Mouse (Mus musculus): ENCODE results near the gene Hist1h2af. TPM values are rescaled to one million over a fixed set of nuclear protein-coding genes. Genes with fewer than 3 reads are reported as not detected.
"Not testable (repeated sequence)": the region's sequence is repeated elsewhere in the genome, so short reads cannot be mapped to it uniquely, and the experiment has no call there.

Gene Hist1h2af
- polyA plus RNA-seq, 1 experiment from 2014 or later = 9.2 TPM

DNA sequence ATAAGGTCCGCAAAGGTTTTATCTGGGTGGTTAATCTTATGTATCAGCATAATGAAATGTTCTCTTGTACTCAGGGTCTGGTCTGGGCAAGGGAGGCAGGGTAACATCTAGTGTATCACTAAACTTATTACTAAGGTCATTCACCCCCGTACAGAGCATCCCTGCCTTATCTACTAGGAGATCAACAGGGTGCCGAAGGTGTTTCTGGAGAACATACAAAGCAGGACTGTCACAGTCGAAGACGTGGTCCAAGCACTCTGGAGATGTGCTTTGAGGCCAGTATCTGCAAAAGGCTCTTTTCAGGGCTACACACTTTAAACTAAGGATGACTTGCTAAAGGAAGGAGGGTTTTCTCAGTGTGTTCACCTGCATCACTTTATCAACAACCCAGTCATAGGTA, 13.0 kb downstream of the Hist1h2af start:
- no peak for ATAC-seq (replicated peaks; ENCODE audit: extremely low read depth, insufficient read depth, low FRiP score)
- no peak overlapping the region for H3K4me3 ChIP-seq (ENCODE audit: low read length)
- H3K27ac ChIP-seq (ENCODE audit: low read length) = no peak overlapping the region
- H3K4me1 ChIP-seq (ENCODE audit: control insufficient read depth, insufficient read depth, low read length) = peaks cover 8% of the 10 kb centered on the region
- H3K9ac ChIP-seq (ENCODE audit: low read length) = no peak overlapping the region
- H3K4me2 ChIP-seq (ENCODE audit: low read depth, low read length) = no peak overlapping the region
- no peaks in the 10 kb centered on the region for H3K9me3 ChIP-seq (replicated peaks; ENCODE audit: control insufficient read depth, low read length)
- H3K36me3 ChIP-seq (ENCODE audit: control insufficient read depth, insufficient read depth) = no peaks in the 10 kb centered on the region
- 69% methylated on average over 5 of the region's 5 CpGs for WGBS
- H3K27me3 ChIP-seq (ENCODE audit: control insufficient read depth, insufficient read depth, low read length) = no peaks in the 10 kb centered on the region

DNA sequence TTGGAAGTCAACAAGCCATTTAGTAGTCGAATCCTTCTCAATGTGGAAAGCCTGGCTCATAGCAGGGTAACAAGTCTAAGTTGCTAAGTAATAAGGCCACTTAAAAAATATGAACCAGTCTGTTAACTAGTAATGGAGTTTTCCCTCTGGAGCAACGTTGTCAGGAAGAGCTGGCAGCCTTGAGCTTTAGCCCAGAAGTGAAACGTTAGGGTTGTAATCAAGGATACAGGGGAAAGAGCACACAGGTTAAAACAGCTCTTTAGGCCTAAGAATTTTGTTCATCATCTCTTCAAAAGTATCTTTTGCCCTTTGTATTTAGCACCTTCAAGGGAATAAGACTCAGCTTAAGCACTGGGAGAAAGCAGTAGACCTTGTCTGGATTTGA, 17.0 kb downstream of the Hist1h2af start:
- peak overlapping the region; percentile 70 for H3K4me2 ChIP-seq (ENCODE audit: low read depth, low read length)
- H3K4me3 ChIP-seq (ENCODE audit: low read length) = peak overlapping the region; percentile 56
- ATAC-seq (replicated peaks; ENCODE audit: extremely low read depth, insufficient read depth, low FRiP score) = no peak
- H3K27me3 ChIP-seq (ENCODE audit: control insufficient read depth, insufficient read depth, low read length) = no peaks in the 10 kb centered on the region
- peak overlapping the region; percentile 89 for H3K27ac ChIP-seq (ENCODE audit: low read length)
- H3K36me3 ChIP-seq (ENCODE audit: control insufficient read depth, insufficient read depth) = no peaks in the 10 kb centered on the region
- peaks cover 10% of the 10 kb centered on the region for H3K4me1 ChIP-seq (ENCODE audit: control insufficient read depth, insufficient read depth, low read length)
- peak overlapping the region; percentile 73 for H3K9ac ChIP-seq (ENCODE audit: low read length)
- H3K9me3 ChIP-seq (replicated peaks; ENCODE audit: control insufficient read depth, low read length) = no peaks in the 10 kb centered on the region
- 9% methylated on average over 3 of the region's 3 CpGs for WGBS

DNA sequence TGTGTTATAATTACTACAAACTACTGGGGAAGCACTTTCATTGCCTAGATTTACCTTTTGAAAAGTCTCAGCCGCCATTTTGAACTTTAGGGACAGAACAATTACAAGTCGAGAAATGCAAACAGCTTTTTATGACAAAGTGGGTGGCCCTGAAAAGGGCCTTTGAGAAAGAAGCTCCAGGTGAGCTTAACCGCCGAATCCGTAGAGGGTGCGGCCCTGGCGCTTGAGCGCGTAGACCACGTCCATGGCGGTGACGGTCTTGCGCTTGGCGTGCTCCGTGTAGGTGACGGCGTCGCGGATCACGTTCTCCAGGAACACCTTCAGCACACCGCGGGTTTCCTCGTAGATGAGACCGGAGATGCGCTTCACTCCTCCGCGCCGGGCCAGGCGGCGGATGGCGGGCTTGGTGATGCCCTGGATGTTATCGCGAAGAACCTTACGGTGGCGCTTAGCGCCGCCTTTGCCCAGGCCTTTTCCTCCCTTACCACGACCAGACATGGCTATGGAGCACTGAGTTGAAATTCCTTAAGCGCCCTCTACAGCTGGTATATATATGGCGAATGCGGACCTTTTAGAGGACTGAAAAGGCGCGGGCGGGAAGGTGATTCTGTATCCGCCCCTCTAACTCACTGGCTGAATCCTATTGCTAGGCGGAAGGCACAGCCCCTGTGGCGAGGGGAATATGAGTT, 17.6 kb downstream of the Hist1h2af start, which contains the start of gene Hist1h4f:
TSS of gene Hist1h4f (minus strand) at position 503 of the 689 bp plus-strand sequence.
- not testable (repeated sequence) for H3K9me3 ChIP-seq (replicated peaks; ENCODE audit: control insufficient read depth, low read length); H3K36me3 ChIP-seq (ENCODE audit: control insufficient read depth, insufficient read depth); H3K27me3 ChIP-seq (ENCODE audit: control insufficient read depth, insufficient read depth, low read length)
- Histone ChIP-seq H3K4me2 (ENCODE audit: low read depth, low read length) (peak within 1 kb of the TSS; percentile 70), H3K4me3 (ENCODE audit: low read length) (peak within 1 kb of the TSS; percentile 56), H3K9ac (ENCODE audit: low read length) (peak within 1 kb of the TSS; percentile 73), H3K27ac (ENCODE audit: low read length) (peak within 1 kb of the TSS; percentile 89), H3K4me1 (ENCODE audit: control insufficient read depth, insufficient read depth, low read length) (peaks cover 10% of the 10 kb centered on the region)
- peak; percentile 83 for ATAC-seq (replicated peaks; ENCODE audit: extremely low read depth, insufficient read depth, low FRiP score)
- under 1% methylated on average over 44 of the region's 47 CpGs for WGBS

DNA sequence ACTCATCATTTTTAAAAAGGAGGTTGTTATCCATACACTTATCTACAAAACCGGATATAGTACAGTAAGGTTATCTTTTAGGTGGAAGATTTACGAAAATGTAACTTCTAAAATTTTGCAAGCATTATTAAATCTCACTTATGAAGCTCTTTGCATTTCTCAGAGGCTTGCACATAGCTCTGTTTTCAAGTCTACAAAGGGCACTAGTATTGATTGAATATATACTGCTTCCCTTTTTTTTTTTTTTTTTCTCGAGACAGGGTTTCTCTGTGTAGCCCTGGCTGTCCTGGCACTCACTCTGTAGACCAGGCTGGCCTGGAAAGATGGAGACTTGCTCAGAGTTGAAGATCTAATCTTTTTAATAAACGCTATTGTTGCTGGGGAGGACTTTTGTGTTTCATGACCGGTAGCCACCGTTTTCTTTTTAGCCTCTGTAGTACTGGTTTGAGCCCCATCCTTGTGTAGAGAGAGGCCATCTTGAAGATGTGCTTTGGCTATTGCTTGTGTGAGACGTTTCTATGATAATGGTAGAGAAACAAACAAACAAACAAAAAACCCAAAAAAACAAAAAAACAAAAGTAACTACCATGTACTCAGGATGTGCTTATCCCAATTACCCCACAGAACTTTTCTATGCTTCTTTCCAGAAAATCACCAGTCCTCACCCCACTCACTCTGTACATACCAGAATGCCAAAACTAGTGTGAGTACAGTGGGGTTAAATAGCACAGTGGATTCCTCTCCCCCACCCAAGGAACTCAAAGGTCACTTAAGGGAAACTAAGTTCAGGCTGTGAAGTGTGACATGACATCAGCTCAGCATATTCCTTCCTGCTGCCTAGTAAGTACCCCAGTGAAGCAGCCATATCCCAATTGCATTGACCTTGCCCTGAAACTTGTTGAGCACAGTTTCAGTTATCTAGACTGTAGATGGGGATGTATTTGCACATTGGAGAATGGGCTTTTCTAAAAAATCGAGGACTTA, 18.5 kb downstream of the Hist1h2af start:
- H3K4me2 ChIP-seq (ENCODE audit: low read depth, low read length) = peak overlapping the region; percentile 70
- no peaks in the 10 kb centered on the region for H3K36me3 ChIP-seq (ENCODE audit: control insufficient read depth, insufficient read depth)
- H3K9me3 ChIP-seq (replicated peaks; ENCODE audit: control insufficient read depth, low read length) = no peaks in the 10 kb centered on the region
- H3K9ac ChIP-seq (ENCODE audit: low read length) = peak overlapping the region; percentile 73
- H3K4me1 ChIP-seq (ENCODE audit: control insufficient read depth, insufficient read depth, low read length) = peaks cover 10% of the 10 kb centered on the region
- WGBS = 47% methylated on average over 8 of the region's 8 CpGs
- peak overlapping the region; percentile 56 for H3K4me3 ChIP-seq (ENCODE audit: low read length)
- H3K27ac ChIP-seq (ENCODE audit: low read length) = peak overlapping the region; percentile 89
- no peaks in the 10 kb centered on the region for H3K27me3 ChIP-seq (ENCODE audit: control insufficient read depth, insufficient read depth, low read length)
- ATAC-seq (replicated peaks; ENCODE audit: extremely low read depth, insufficient read depth, low FRiP score) = no peak

DNA sequence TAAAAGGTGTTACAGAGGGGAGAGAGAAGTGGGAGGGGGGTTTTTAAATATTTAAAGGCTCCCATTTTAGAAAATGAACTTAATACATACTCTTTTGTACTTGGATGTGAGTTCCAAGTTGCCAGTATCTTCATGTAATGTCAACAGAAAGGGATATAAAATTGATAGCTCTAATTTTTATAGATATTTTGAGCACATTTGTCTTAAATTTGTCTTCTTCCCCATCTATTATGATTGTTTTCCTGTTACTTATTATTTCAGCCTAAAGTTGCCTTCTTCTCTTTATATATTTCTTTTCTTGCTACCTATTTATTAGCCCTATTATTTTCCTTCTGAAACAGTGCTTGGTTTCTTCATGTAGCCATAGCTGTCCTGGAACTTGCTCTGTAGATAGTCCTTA, 19.3 kb downstream of the Hist1h2af start, which contains the start of gene Hist1h1d:
TSS of gene Hist1h1d (plus strand) at position 301 of the 400 bp plus-strand sequence.
- H3K4me3 ChIP-seq (ENCODE audit: low read length) = no peak within 1 kb of the TSS
- ATAC-seq (replicated peaks; ENCODE audit: extremely low read depth, insufficient read depth, low FRiP score) = no peak
- H3K9ac ChIP-seq (ENCODE audit: low read length) = peak within 1 kb of the TSS; percentile 85; the same call in 1 of the 2 replicates

DNA sequence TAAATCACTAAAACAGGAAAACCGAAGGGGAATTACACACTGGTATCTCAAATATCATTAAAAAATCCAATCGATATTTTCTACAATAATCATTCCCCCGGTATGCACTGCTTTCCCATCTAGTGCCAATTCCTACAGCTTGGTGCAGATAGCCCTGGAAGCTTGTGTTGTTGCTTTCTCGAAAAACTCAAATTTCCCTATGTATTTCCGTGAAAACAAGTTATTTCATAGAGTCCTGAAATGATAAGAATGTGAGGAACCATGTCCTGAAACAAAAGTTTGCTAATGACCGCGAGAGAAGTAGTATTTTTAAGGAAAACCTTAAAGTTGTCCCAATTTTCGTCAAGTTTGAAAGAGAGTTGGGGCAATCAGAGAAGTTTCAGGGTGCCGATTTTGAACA, 20.7 kb downstream of the Hist1h2af start:
- Histone ChIP-seq H3K9ac (ENCODE audit: low read length) (peak overlapping the region; percentile 85), H3K27ac (ENCODE audit: low read length) (peak overlapping the region; percentile 93)

More for the DNA sequence above, 19.3 kb downstream of the Hist1h2af start, which contains the start of gene Hist1h1d:
- peak within 1 kb of the TSS; percentile 70 for H3K4me2 ChIP-seq (ENCODE audit: low read depth, low read length)
- H3K9me3 ChIP-seq (replicated peaks; ENCODE audit: control insufficient read depth, low read length) = no peaks in the 10 kb centered on the region
- H3K27me3 ChIP-seq (ENCODE audit: control insufficient read depth, insufficient read depth, low read length) = no peaks in the 10 kb centered on the region
- H3K27ac ChIP-seq (ENCODE audit: low read length) = peak within 1 kb of the TSS; percentile 93
- H3K4me1 ChIP-seq (ENCODE audit: control insufficient read depth, insufficient read depth, low read length) = peaks cover 10% of the 10 kb centered on the region
- no peaks in the 10 kb centered on the region for H3K36me3 ChIP-seq (ENCODE audit: control insufficient read depth, insufficient read depth)

DNA sequence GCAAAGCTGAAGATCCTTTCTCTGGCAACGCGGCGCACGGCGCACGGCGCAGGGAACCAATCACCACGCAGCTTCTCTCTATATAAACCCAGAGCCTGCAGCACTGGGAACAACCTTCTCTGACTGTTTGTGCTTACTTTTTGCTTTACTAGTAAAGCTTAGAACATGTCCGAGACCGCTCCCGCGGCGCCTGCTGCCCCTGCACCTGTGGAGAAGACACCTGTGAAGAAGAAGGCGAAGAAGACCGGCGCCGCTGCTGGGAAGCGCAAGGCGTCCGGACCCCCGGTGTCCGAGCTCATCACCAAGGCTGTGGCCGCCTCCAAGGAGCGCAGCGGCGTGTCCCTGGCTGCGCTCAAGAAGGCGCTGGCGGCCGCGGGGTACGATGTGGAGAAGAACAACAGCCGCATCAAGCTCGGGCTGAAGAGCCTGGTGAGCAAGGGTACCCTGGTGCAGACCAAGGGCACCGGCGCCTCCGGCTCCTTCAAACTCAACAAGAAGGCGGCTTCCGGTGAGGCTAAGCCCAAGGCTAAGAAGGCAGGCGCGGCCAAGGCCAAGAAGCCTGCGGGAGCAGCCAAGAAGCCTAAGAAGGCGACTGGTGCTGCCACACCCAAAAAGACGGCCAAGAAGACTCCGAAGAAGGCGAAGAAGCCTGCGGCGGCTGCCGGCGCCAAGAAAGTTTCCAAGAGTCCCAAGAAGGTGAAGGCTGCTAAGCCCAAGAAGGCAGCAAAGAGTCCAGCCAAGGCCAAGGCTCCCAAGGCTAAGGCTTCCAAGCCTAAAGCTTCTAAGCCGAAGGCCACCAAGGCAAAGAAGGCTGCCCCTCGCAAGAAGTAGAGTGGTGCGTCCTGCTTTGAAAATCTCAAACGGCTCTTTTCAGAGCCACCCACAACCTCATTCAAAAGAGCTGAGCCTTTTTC, 21.5 kb downstream of the Hist1h2af start:
- H3K9ac ChIP-seq (ENCODE audit: low read length) = peak overlapping the region; percentile 85
- H3K27ac ChIP-seq (ENCODE audit: low read length) = peak overlapping the region; percentile 93
- H3K27me3 ChIP-seq (ENCODE audit: control insufficient read depth, insufficient read depth, low read length) = no peaks in the 10 kb centered on the region
- peaks cover 10% of the 10 kb centered on the region for H3K4me1 ChIP-seq (ENCODE audit: control insufficient read depth, insufficient read depth, low read length)
- WGBS = under 1% methylated on average over 54 of the region's 54 CpGs
- H3K4me2 ChIP-seq (ENCODE audit: low read depth, low read length) = peak overlapping the region; percentile 90
- peak overlapping the region; percentile 55 for H3K4me3 ChIP-seq (ENCODE audit: low read length)
- ATAC-seq (replicated peaks; ENCODE audit: extremely low read depth, insufficient read depth, low FRiP score) = peak; percentile 77
- no peaks in the 10 kb centered on the region for H3K36me3 ChIP-seq (ENCODE audit: control insufficient read depth, insufficient read depth)
- no peaks in the 10 kb centered on the region for H3K9me3 ChIP-seq (replicated peaks; ENCODE audit: control insufficient read depth, low read length)

More for the DNA sequence above, 20.7 kb downstream of the Hist1h2af start:
- no peaks in the 10 kb centered on the region for H3K9me3 ChIP-seq (replicated peaks; ENCODE audit: control insufficient read depth, low read length)
- ATAC-seq (replicated peaks; ENCODE audit: extremely low read depth, insufficient read depth, low FRiP score) = no peak
- 20% methylated on average over 9 of the region's 9 CpGs for WGBS
- no peaks in the 10 kb centered on the region for H3K27me3 ChIP-seq (ENCODE audit: control insufficient read depth, insufficient read depth, low read length)
- peaks cover 10% of the 10 kb centered on the region for H3K4me1 ChIP-seq (ENCODE audit: control insufficient read depth, insufficient read depth, low read length)
- H3K4me2 ChIP-seq (ENCODE audit: low read depth, low read length) = peak overlapping the region; percentile 90
- H3K36me3 ChIP-seq (ENCODE audit: control insufficient read depth, insufficient read depth) = no peaks in the 10 kb centered on the region
- H3K4me3 ChIP-seq (ENCODE audit: low read length) = peak overlapping the region; percentile 55

DNA sequence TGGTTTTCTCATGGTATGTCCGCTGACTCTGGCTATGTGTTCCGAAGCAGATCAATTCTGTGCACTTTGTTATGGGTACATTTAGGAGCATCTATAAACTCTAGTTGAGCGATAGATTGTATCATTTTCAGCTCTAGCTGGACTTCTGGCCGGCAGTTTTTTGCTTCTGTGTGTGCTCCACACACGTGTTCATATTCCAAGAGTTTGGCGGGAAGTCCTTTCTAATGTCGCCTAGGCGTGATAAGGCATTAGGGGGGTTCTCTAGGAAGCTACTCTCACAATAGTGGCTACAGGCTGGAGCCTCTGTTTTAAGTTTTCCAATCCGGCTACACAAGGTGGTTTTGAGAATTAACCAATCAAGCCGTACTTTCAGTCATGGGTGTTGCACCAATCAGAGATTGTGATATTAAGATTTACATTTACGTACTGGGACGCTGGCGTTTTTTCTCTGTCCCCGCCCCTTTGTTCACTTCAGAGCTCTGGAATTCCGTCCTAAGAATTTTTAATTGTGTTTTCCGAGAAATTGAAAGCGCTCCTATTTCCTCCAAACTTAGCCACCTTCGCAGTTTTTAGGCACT, 22.2 kb downstream of the Hist1h2af start:
- ATAC-seq (replicated peaks; ENCODE audit: extremely low read depth, insufficient read depth, low FRiP score) = peak; percentile 72
- Histone ChIP-seq H3K27me3 (ENCODE audit: control insufficient read depth, insufficient read depth, low read length) (no peaks in the 10 kb centered on the region), H3K9me3 (replicated peaks; ENCODE audit: control insufficient read depth, low read length) (no peaks in the 10 kb centered on the region), H3K4me3 (ENCODE audit: low read length) (peak overlapping the region; percentile 55), H3K4me2 (ENCODE audit: low read depth, low read length) (peak overlapping the region; percentile 90), H3K4me1 (ENCODE audit: control insufficient read depth, insufficient read depth, low read length) (peaks cover 6% of the 10 kb centered on the region), H3K27ac (ENCODE audit: low read length) (peak overlapping the region; percentile 93), H3K9ac (ENCODE audit: low read length) (peak overlapping the region; percentile 85), H3K36me3 (ENCODE audit: control insufficient read depth, insufficient read depth) (no peaks in the 10 kb centered on the region)
- 0% methylated on average over 18 of the region's 18 CpGs for WGBS
